Mouse (Mus musculus): ENCODE data around the gene Tm4sf4. TPM values are rescaled to one million over a fixed set of nuclear protein-coding genes. Genes with fewer than 3 reads are reported as not detected.

The Tm4sf4 gene
- polyA plus RNA-seq, 1 experiment from 2014 or later, result not detected

DNA sequence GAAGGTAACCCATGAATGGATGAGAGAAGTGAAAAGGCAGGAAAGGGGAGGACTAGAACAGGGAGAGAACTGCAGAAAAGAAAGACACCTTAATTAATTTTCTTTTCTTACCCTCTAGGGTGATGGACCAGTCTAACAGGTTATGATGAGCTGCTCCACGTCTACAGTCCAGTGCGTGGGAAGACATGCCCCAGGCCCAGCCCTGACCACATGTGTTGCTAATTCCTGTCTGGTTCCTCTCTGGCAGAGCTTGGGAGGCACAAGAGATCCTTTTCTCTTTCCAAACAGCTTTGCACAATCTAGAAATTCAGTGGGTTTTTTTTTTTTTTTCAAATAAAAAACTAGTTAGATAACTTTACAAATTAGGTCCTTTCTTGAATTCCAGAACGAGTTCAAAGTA is 15.8 kb downstream of the Tm4sf4 start:
- Histone ChIP-seq H3K27me3 (no peaks in the 10 kb centered on the region), H3K4me3 (no peak overlapping the region)
- no peak for ATAC-seq (ENCODE audit: low FRiP score, low read depth)

DNA sequence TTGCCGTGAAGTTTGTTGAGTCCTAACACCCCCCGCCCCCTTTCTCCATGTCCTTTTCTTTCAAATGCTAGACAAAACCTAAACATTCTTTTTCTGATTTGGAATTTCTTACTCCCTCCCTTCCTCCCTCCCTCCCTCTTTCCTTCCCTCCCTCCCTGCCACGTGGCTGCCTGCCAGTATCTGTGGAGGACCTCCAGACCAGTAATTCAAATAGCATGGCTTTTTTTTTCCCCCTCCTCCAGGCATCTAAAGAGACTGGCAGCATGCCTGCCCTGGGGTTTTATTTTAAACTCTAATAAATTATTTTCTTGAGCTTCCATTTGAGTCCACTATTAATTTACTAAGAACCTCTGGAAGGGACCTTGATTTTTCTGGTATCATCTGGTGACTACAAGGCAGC is 20.6 kb downstream of the Tm4sf4 start:
- no peak overlapping the region for H3K4me3 ChIP-seq
- no peak for ATAC-seq (ENCODE audit: low FRiP score, low read depth)
- WGBS, result 57% methylated on average over 3 of the region's 3 CpGs
- H3K27me3 ChIP-seq, result no peaks in the 10 kb centered on the region
- no peak overlapping the region for H3K27ac ChIP-seq (replicated peaks)
- no peaks in the 10 kb centered on the region for H3K4me1 ChIP-seq
- no peak overlapping the region for H3K4me2 ChIP-seq (replicated peaks)
- H3K36me3 ChIP-seq, result no peaks in the 10 kb centered on the region
- H3K9ac ChIP-seq (replicated peaks), result no peak overlapping the region
- no peaks in the 10 kb centered on the region for H3K9me3 ChIP-seq

More for the DNA sequence above, 15.8 kb downstream of the Tm4sf4 start:
- Histone ChIP-seq H3K4me1 (no peaks in the 10 kb centered on the region), H3K9me3 (no peaks in the 10 kb centered on the region), H3K4me2 (replicated peaks) (no peak overlapping the region), H3K9ac (replicated peaks) (no peak overlapping the region), H3K27ac (replicated peaks) (no peak overlapping the region), H3K36me3 (no peaks in the 10 kb centered on the region)
- 81% methylated on average over 3 of the region's 3 CpGs for WGBS

DNA sequence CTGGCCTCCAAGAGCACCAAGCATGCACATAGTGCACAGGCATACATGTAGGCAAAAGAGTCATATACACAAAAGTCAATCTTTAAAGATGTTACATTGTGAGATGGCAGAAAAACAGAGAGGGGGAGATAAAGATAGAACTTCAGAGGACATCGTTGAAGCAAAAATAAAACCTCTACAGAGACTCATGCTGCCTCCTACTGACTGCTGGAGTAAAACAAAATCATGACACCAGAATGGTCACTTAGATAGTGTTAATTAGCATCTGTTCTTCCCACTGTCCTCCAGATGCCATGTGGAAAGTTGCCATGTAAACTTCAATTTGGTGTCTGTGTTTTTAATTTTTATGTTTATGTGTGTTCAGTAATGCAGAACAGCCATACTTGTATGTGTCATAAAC is 22.8 kb downstream of the Tm4sf4 start:
- Histone ChIP-seq H3K27ac (replicated peaks) (no peak overlapping the region), H3K9ac (replicated peaks) (no peak overlapping the region), H3K9me3 (no peaks in the 10 kb centered on the region), H3K4me1 (no peaks in the 10 kb centered on the region), H3K4me3 (no peak overlapping the region), H3K4me2 (replicated peaks) (no peak overlapping the region), H3K27me3 (no peaks in the 10 kb centered on the region), H3K36me3 (no peaks in the 10 kb centered on the region)
- WGBS, result 63% methylated on average over 1 of the region's 1 CpGs
- ATAC-seq (ENCODE audit: low FRiP score, low read depth), result no peak

DNA sequence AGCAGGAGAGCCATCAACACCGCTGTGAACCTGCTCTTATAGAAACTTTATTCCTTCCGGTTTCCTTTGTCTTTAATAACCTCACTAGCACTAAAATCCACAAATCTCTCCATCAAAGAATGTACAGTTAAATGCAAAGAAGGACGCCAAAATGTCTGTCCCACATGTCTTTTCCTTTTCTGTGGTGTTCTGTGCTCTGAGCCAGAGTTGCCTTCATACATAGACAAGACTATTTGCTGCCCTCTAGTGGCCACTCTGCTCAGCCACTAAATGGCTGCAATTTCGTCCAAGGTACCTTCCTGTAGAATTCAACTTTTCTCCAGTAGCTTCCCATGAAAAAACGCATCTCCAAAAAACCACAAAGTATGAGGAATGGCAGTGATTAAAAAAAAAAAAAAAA is 23.3 kb downstream of the Tm4sf4 start:
- Histone ChIP-seq H3K4me1 (no peaks in the 10 kb centered on the region), H3K27me3 (no peaks in the 10 kb centered on the region), H3K9ac (replicated peaks) (no peak overlapping the region), H3K27ac (replicated peaks) (no peak overlapping the region), H3K4me2 (replicated peaks) (no peak overlapping the region), H3K4me3 (no peak overlapping the region), H3K36me3 (no peaks in the 10 kb centered on the region), H3K9me3 (no peaks in the 10 kb centered on the region)
- WGBS, result 33% methylated on average over 5 of the region's 5 CpGs
- ATAC-seq (ENCODE audit: low FRiP score, low read depth), result peak; percentile 58; the same call in 1 of the 2 replicates

DNA sequence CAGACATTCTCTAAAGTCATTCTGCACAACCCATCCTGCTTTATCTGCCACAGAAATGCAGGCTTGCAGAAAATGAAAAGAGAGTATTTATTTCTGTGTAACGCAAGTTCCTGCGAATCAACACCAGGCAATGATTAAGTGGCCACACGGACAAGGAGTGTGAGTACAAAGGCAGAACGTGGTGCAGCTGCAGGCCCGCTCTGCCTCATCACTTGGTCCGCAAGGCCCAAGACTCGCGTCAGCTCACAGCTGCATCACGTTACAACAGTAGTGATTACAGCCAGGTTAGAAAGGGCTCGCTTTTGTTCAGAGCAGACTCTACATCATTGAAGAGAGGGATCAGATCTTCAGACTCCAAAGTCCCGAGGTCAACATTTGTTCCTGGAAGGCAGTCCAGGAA is 33.5 kb downstream of the Tm4sf4 start:
- WGBS, result 78% methylated on average over 11 of the region's 11 CpGs
- H3K27ac ChIP-seq (replicated peaks), result no peak overlapping the region
- H3K36me3 ChIP-seq, result no peaks in the 10 kb centered on the region
- H3K4me3 ChIP-seq, result no peak overlapping the region
- no peak for ATAC-seq (ENCODE audit: low FRiP score, low read depth)
- no peaks in the 10 kb centered on the region for H3K4me1 ChIP-seq
- H3K27me3 ChIP-seq, result no peaks in the 10 kb centered on the region
- H3K4me2 ChIP-seq (replicated peaks), result no peak overlapping the region
- H3K9me3 ChIP-seq, result no peaks in the 10 kb centered on the region
- no peak overlapping the region for H3K9ac ChIP-seq (replicated peaks)

DNA sequence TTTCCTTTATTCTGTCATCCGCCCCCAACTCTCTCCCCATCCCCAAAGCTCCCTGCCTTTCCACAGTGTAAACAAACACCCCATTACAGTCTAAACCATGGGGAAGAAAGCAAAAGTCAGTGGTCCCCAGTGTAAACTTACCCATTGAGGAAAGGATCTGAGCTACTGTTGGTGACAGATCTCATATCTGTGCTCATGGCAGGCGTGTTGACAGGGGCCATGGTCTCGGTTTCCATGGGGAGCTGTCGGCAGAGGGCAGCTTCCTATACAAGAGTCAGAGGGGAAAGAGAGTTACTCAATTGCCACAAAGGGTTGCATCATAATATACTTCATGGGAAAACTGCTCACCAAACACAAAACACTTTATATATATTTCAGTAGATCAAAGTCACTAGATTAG is 38.2 kb downstream of the Tm4sf4 start:
- no peak overlapping the region for H3K27ac ChIP-seq (replicated peaks)
- no peaks in the 10 kb centered on the region for H3K27me3 ChIP-seq
- H3K4me3 ChIP-seq, result no peak overlapping the region
- ATAC-seq (ENCODE audit: low FRiP score, low read depth), result no peak
- H3K4me2 ChIP-seq (replicated peaks), result no peak overlapping the region
- H3K36me3 ChIP-seq, result no peaks in the 10 kb centered on the region
- no peak overlapping the region for H3K9ac ChIP-seq (replicated peaks)
- 90% methylated on average over 4 of the region's 4 CpGs for WGBS
- H3K4me1 ChIP-seq, result no peaks in the 10 kb centered on the region
- no peaks in the 10 kb centered on the region for H3K9me3 ChIP-seq

DNA sequence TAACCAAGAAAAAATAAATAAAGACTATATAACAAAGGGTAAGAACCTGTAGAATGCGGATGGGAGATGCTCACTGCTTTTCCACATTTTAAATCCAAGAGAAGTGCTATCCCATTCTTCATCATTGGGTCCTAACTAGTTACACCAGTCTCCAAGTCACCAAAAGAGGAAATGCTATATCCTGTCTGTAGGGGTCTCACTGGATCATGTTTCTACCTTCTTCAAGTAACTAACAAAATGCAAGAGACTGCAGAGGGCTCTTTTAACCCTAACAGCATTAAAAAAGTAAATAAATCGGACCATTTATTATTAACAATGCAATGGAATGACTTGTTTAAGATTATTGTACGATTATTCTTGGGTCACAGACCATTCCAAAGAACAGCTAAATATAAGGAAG is 41.2 kb downstream of the Tm4sf4 start:
- WGBS, result 68% methylated on average over 3 of the region's 3 CpGs
- Histone ChIP-seq H3K27ac (replicated peaks) (no peak overlapping the region), H3K4me3 (no peak overlapping the region), H3K4me1 (peaks cover 11% of the 10 kb centered on the region), H3K9me3 (no peaks in the 10 kb centered on the region), H3K4me2 (replicated peaks) (no peak overlapping the region), H3K27me3 (no peaks in the 10 kb centered on the region), H3K36me3 (no peaks in the 10 kb centered on the region), H3K9ac (replicated peaks) (no peak overlapping the region)
- ATAC-seq (ENCODE audit: low FRiP score, low read depth), result no peak

DNA sequence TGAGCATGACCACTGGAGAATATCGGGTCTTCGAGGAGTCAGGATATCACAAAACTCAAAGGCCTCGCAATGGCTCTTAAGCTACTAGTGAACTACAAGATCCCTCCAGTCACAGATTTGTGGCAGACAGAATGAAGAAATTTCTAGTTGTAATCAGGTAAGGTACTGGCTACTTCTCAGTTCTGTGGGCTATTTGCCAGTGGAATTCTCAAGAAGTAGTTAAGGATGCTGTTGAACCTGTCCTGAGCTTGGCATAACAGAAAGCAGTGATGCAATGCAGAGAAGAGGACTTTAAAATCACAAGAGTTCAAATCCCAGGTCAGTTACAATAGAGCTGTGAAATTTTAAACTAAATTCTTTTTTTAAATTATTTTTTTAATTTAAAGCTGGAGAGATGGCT is 44.2 kb downstream of the Tm4sf4 start:
- Histone ChIP-seq H3K4me3 (no peak overlapping the region), H3K9me3 (no peaks in the 10 kb centered on the region), H3K9ac (replicated peaks) (no peak overlapping the region), H3K27ac (replicated peaks) (no peak overlapping the region), H3K36me3 (no peaks in the 10 kb centered on the region), H3K4me1 (peaks cover 31% of the 10 kb centered on the region), H3K27me3 (no peaks in the 10 kb centered on the region), H3K4me2 (replicated peaks) (no peak overlapping the region)
- 97% methylated on average over 3 of the region's 3 CpGs for WGBS
- ATAC-seq (ENCODE audit: low FRiP score, low read depth), result no peak

DNA sequence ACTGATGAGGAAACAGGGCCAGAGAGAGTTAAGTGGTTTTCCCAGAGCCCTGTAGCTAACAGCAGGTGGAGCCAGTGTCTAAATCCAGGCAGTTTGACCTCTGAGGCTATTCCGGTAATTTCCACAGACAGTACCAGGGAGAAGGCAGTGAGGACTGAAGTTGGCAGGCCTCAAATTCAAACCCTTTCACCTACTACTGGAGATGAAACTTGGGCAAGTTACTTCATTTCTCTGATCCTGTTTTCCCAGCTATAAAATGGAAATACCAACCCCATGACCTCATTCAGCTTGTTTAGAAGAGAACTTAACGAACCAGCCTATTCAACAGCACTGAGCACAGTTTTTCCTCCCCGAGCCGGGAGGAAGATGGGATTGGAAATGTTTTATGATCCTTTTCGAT is 45.2 kb downstream of the Tm4sf4 start:
- Histone ChIP-seq H3K9ac (replicated peaks) (no peak overlapping the region), H3K36me3 (no peaks in the 10 kb centered on the region), H3K27me3 (no peaks in the 10 kb centered on the region), H3K4me2 (replicated peaks) (peak overlapping the region; percentile 46; the same call in 1 of the 2 replicates), H3K4me1 (peaks cover 31% of the 10 kb centered on the region), H3K9me3 (no peaks in the 10 kb centered on the region), H3K4me3 (no peak overlapping the region), H3K27ac (replicated peaks) (peak overlapping the region; percentile 73)
- WGBS, result 20% methylated on average over 5 of the region's 5 CpGs
- ATAC-seq (ENCODE audit: low FRiP score, low read depth), result peak; percentile 35

DNA sequence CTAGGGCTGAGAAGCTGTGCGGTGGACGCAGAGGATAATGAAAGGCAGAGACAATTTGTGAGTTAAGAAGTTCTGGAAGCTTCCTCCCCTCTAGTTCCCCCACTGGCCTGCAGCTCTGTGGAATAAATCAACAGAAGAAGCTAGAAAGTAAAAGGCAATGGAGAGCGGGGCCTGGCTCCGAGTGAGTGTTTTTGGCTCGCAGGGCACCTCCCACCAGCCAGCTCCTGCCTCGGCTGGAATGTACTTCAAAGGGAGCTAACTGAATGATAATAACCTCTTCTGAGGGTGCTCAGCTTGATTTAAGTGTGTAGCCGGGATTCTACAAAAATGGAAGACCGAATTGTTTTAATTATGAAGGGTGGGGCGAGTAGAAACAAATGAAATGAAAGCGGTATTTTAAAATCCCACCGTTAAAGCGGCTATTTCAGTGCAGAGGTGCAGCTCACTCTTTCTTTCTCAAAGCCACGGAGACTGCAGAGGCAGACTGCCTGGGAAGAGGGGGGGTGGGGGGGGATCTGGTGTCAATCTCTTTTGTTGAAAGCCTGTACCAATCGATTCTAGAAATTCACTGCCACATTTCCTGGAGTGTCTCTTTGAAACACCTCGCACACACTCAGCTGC is 46.0 kb downstream of the Tm4sf4 start:
- no peaks in the 10 kb centered on the region for H3K36me3 ChIP-seq

DNA sequence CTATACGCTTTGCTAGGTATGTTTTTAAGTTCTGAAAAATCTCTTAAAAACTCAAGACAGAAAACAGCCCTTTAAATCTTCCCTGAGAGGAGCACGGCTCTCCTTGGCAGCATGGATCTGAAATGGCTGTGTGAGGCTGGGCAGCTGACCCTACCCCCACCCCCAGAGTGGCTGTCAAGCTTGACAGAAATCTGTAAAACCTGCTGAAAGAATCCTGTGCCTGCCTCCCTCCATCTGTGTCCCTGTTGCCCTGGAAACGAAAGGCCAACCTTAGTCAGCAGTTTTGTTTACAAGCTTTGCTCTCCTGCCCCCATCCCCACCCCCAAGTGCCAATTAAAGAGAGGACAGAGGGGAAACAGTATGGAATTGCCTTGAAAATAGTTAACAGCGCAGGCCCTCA is 47.3 kb downstream of the Tm4sf4 start:
- Histone ChIP-seq H3K9me3 (no peaks in the 10 kb centered on the region), H3K27ac (replicated peaks) (peak overlapping the region; percentile 58; the same call in 1 of the 2 replicates), H3K4me3 (no peak overlapping the region), H3K4me2 (replicated peaks) (no peak overlapping the region), H3K36me3 (0 out of 2 replicates have a peak, but pooled peaks cover 3% of the 10 kb centered on the region), H3K27me3 (no peaks in the 10 kb centered on the region), H3K4me1 (peaks cover 31% of the 10 kb centered on the region), H3K9ac (replicated peaks) (no peak overlapping the region)
- ATAC-seq (ENCODE audit: low FRiP score, low read depth), result peak; percentile 85
- WGBS, result 33% methylated on average over 4 of the region's 4 CpGs

More for the DNA sequence above, 46.0 kb downstream of the Tm4sf4 start:
- Histone ChIP-seq H3K9ac (replicated peaks) (no peak overlapping the region), H3K4me3 (peak overlapping the region; percentile 18), H3K27me3 (no peaks in the 10 kb centered on the region), H3K4me2 (replicated peaks) (peak overlapping the region; percentile 46), H3K9me3 (no peaks in the 10 kb centered on the region), H3K27ac (replicated peaks) (peak overlapping the region; percentile 73), H3K4me1 (peaks cover 31% of the 10 kb centered on the region)
- WGBS, result 4% methylated on average over 15 of the region's 15 CpGs
- ATAC-seq (ENCODE audit: low FRiP score, low read depth), result peak; percentile 65

DNA sequence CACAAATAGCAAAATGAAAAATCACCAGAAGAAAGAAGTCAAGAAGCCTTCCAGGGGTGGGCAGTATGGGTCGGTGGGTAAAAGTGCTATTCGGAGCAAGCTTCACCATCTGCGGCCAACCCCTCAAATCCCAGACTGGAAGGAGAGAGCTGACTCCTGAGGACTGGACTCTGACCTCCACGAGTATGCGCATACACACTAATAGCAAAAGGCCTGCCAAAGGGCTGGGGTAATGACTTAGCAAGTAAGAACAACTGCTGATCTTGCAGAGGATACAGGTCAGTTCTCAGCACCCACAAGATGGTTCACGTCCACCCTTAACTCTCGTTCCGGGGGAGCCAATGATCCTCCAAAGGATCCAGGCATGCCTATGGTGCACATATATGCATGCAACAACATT is 49.3 kb downstream of the Tm4sf4 start:
- WGBS, result 88% methylated on average over 8 of the region's 8 CpGs
- no peak for ATAC-seq (ENCODE audit: low FRiP score, low read depth)
- Histone ChIP-seq H3K4me2 (replicated peaks) (no peak overlapping the region), H3K9ac (replicated peaks) (no peak overlapping the region), H3K27ac (replicated peaks) (no peak overlapping the region), H3K36me3 (0 out of 2 replicates have a peak, but pooled peaks cover 3% of the 10 kb centered on the region), H3K27me3 (no peaks in the 10 kb centered on the region), H3K4me1 (peaks cover 31% of the 10 kb centered on the region), H3K9me3 (no peaks in the 10 kb centered on the region), H3K4me3 (no peak overlapping the region)

DNA sequence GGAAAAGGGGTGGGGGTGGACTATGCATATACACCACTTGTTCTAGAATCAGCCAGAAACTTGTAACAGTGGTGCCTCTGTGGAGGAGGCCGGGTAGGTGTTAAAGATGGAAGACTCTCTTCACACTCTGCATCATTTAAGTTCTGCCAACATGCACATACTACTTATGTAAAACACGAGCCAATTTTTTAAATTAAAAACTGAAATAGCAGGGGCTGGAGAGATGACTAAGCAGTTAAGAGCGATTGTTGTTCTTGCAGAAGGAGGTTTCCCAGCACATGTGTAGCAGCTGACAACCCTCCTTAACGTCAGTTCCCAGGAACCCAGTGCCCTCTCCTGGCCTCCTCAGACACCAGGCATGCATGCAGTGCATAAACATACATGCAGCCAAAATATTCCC is 55.5 kb downstream of the Tm4sf4 start:
- H3K27me3 ChIP-seq, result no peaks in the 10 kb centered on the region
- H3K4me2 ChIP-seq (replicated peaks), result no peak overlapping the region
- WGBS, result 88% methylated on average over 4 of the region's 4 CpGs
- no peak for ATAC-seq (ENCODE audit: low FRiP score, low read depth)
- H3K9ac ChIP-seq (replicated peaks), result no peak overlapping the region
- H3K9me3 ChIP-seq, result no peaks in the 10 kb centered on the region
- H3K4me1 ChIP-seq, result no peaks in the 10 kb centered on the region
- H3K4me3 ChIP-seq, result no peak overlapping the region
- H3K36me3 ChIP-seq, result 0 out of 2 replicates have a peak, but pooled peaks cover 3% of the 10 kb centered on the region
- no peak overlapping the region for H3K27ac ChIP-seq (replicated peaks)
